Mouse (Mus musculus) hindbrain, embryonic 14.5 days (tissue): ENCODE results near the gene Gm9495. TPM values are rescaled to one million over a fixed set of nuclear protein-coding genes. Genes with fewer than 3 reads are reported as not detected.

Experiments
- ATAC-seq: fragments of 200-750 bp; cut with Nextera tagmentation; 2 replicates; pipeline ENCODE4 v1.8.0; 2017; ENCODE audit warnings: moderate number of reproducible peaks, mild to moderate bottlenecking, moderate TSS enrichment, moderate library complexity; ENCODE audit not compliant: low FRiP score
- DNase-seq: peaks from one replicate; pipeline ENCODE4 v3.0.0-alpha.2; 2015; ENCODE audit warnings: low spot score
- H3K27ac ChIP-seq: fragments of 300-500 bp; sonication (generic); 2 replicates; pipeline ENCODE4 v1.5.1; 2014; ENCODE audit warnings: mild to moderate bottlenecking, moderate library complexity
- H3K27me3 ChIP-seq: fragments of 300-500 bp; sonication (generic); 2 replicates; pipeline ENCODE4 v1.6.1; 2014; ENCODE audit warnings: mild to moderate bottlenecking, low read length, mixed read lengths; ENCODE audit not compliant: control insufficient read depth, insufficient read depth
- H3K36me3 ChIP-seq: fragments of 300-500 bp; sonication (generic); replicated peaks from 2 replicates; pipeline ENCODE4 v1.6.1; 2014; ENCODE audit not compliant: control insufficient read depth, insufficient read depth
- H3K4me1 ChIP-seq: fragments of 300-500 bp; sonication (generic); replicated peaks from 2 replicates; pipeline ENCODE4 v1.6.1; 2014; ENCODE audit warnings: antibody characterized with exemption, low read length, mixed read lengths; ENCODE audit not compliant: control insufficient read depth, insufficient read depth
- H3K4me2 ChIP-seq: fragments of 300-500 bp; sonication (generic); replicated peaks from 2 replicates; pipeline ENCODE4 v1.6.1; 2014; ENCODE audit warnings: mild to moderate bottlenecking, moderate library complexity
- H3K4me3 ChIP-seq: fragments of 300-500 bp; sonication (generic); replicated peaks from 2 replicates; pipeline ENCODE4 v1.5.1; 2014; ENCODE audit warnings: mild to moderate bottlenecking, low read length
- H3K9ac ChIP-seq: fragments of 300-500 bp; sonication (generic); 2 replicates; pipeline ENCODE4 v1.6.1; 2014
- H3K9me3 ChIP-seq: fragments of 300-500 bp; sonication (generic); 2 replicates; pipeline ENCODE4 v1.6.1; 2016; ENCODE audit warnings: low read length; ENCODE audit not compliant: control insufficient read depth
- WGBS: fragments of 180-500 bp; shearing (Covaris S2); extraction: QIAGEN DNeasy Blood & Tissue Kit; methylation state at CpG from one replicate; pipeline ENCODE4 v1.1.7; 2014; 5-methylcytosine and 5-hydroxymethylcytosine counted together
- polyA plus RNA-seq: library from polyadenylated mRNA; unstranded; fragments of >200 nt; fragmentation: Nextera tagmentation; extraction: Ambion mirVana; gene quantifications from 2 replicates; pipeline ENCODE4 v1.2.1, GENCODE M21; 2014

Gene Gm9495
- polyA plus RNA-seq, 1 experiment from 2014 or later = not detected

DNA sequence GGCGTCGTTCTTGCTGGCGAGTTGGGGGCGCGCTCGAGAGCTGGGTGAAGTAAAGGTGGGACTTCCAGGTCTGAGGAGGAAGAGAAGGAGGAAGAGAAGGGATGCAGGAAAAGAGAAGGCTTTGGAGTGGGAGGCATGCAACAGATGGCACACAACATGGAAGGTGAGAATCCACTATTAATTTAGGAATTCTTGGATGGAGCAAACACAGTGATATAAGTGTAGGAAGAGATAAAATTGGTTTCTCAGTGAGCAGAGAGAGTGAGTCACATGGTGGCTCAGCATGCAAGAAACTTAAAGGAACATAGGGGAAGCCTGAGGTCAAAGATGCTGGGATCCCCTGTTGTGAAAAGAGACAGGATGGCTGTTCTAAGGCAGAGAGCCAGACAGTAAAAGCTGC, 69.0 kb downstream of the Gm9495 start:
- Histone ChIP-seq H3K4me1 (no peaks in the 10 kb centered on the region), H3K27ac (no peak overlapping the region), H3K9me3 (peaks cover 61% of the 10 kb centered on the region), H3K9ac (no peak overlapping the region), H3K27me3 (no peaks in the 10 kb centered on the region), H3K4me3 (no peak overlapping the region), H3K4me2 (no peak overlapping the region), H3K36me3 (peaks cover 21% of the 10 kb centered on the region)
- no peak for ATAC-seq
- WGBS = 97% methylated on average over 6 of the region's 6 CpGs
- DNase-seq = no peak

Other genes with a start within 250 kb of the Gm9495 start
- 12.5 and 17.6 TPM in 2 replicates for gene Zfp930, start 244.5 kb downstream of the Gm9495 start, polyA plus RNA-seq
- 8.2 and 9.8 TPM in 2 replicates for gene D130040H23Rik, start 182.5 kb downstream of the Gm9495 start, polyA plus RNA-seq
- not detected in 2 replicates for gene Gm7697, start 69.4 kb upstream of the Gm9495 start, polyA plus RNA-seq
- gene Zfp868, start 172.0 kb upstream of the Gm9495 start, polyA plus RNA-seq = 37.7 and 39.2 TPM in 2 replicates
- 1.6 and 2.2 TPM in 2 replicates for gene Zfp964, start 200.9 kb upstream of the Gm9495 start, polyA plus RNA-seq